ENCODE assay signal across 8 mouse cellular contexts in genomic region chr3:109026462-109026990, GRCm38 (mm10). TPM values are rescaled to one million over a fixed set of nuclear protein-coding genes. Genes with fewer than 3 reads are reported as not detected.
DNase-seq lines count a peak whose midpoint lies in the region; ATAC-seq and TF ChIP-seq lines count a peak whose summit lies in the region.

No protein-coding gene starts in this region.

- peaks cover 13% of the 10 kb centered on the region; the same call in 1 of the 2 replicates for H3K4me1 ChIP-seq in kidney, adult 2 months (ENCODE audit: control insufficient read depth, insufficient read depth, low read length)
- peaks cover 26% of the 10 kb centered on the region for H3K4me1 ChIP-seq in brown adipose tissue, adult 24 weeks (ENCODE audit: control insufficient read depth, insufficient read depth, insufficient read length, low read length)
- H3K4me1 ChIP-seq in forebrain, postnatal 0 days (ENCODE audit: insufficient read depth), result peaks cover 11% of the 10 kb centered on the region; the same call in 1 of the 2 replicates
- H3K4me1 ChIP-seq in kidney, embryonic 14.5 days (ENCODE audit: control insufficient read depth, insufficient read depth, low read length), result 0 out of 2 replicates have a peak, but pooled peaks cover 4% of the 10 kb centered on the region

- TF ChIP-seq CTCF in kidney, adult 2 months (conservative IDR thresholded peaks at IDR 0.05; ENCODE audit: insufficient read depth, insufficient read length, low read depth, low read length), result no peak
- peak; percentile 40 for TF ChIP-seq CTCF in forebrain, postnatal 0 days (IDR thresholded peaks at IDR 0.05; ENCODE audit: low read depth)

- H3K9ac ChIP-seq in forebrain, postnatal 0 days, result peak overlapping the region; percentile 90
- peak overlapping the region; percentile 84; the same call in 1 of the 2 replicates for H3K9ac ChIP-seq in kidney, embryonic 14.5 days (ENCODE audit: low read depth, low read length)

- DNase-seq in kidney, adult 2 months, result peak; percentile 21
- no peak for DNase-seq in kidney, adult 8-10 months
- peak; percentile 61 for DNase-seq in forebrain, postnatal 0 days
- DNase-seq in ovary, postnatal 14 days (ENCODE audit: low spot score), result no peak
- no peak for DNase-seq in left cerebral cortex, adult 18-20 months (ENCODE audit: low spot score in 2 of 2)

- ATAC-seq in forebrain, postnatal 0 days, result peak; percentile 3; the same call in 1 of the 2 replicates
- no peak for ATAC-seq in kidney, embryonic 14.5 days (ENCODE audit: low FRiP score, low TSS enrichment)
- peak; percentile 7; the same call in 1 of the 2 replicates for ATAC-seq in megakaryocyte progenitor cell, adult 5-6 weeks (replicated peaks; ENCODE audit: poor library complexity)

- H3K4me3 ChIP-seq in kidney, adult 2 months (ENCODE audit: insufficient read depth, low read depth, low read length), result peak overlapping the region; percentile 55
- peak overlapping the region; percentile 74 for H3K4me3 ChIP-seq in brown adipose tissue, adult 24 weeks (ENCODE audit: insufficient read depth, low read depth, low read length)
- peak overlapping the region; percentile 95 for H3K4me3 ChIP-seq in forebrain, postnatal 0 days (ENCODE audit: low read depth, low read length)
- peak overlapping the region; percentile 67 for H3K4me3 ChIP-seq in kidney, embryonic 14.5 days (ENCODE audit: low read length)

- WGBS in kidney, adult 2 months, result 4% methylated on average over 15 of the region's 15 CpGs
- WGBS in forebrain, postnatal 0 days, result 6% methylated on average over 15 of the region's 15 CpGs
- WGBS in kidney, embryonic 14.5 days, result 8% methylated on average over 15 of the region's 15 CpGs

- no peaks in the 10 kb centered on the region for H3K36me3 ChIP-seq in kidney, adult 2 months (ENCODE audit: control insufficient read depth, insufficient read depth, low read length)
- no peaks in the 10 kb centered on the region for H3K36me3 ChIP-seq in forebrain, postnatal 0 days (ENCODE audit: insufficient read depth)
- no peaks in the 10 kb centered on the region for H3K36me3 ChIP-seq in kidney, embryonic 14.5 days (ENCODE audit: control insufficient read depth, insufficient read depth, low read length)

- no peak for TF ChIP-seq POLR2A in kidney, adult 2 months (IDR thresholded peaks at IDR 0.05; ENCODE audit: low read depth, low read length)

- H3K4me2 ChIP-seq in forebrain, postnatal 0 days (ENCODE audit: low read depth), result peak overlapping the region; percentile 64
- H3K4me2 ChIP-seq in kidney, embryonic 14.5 days (replicated peaks; ENCODE audit: low read depth, low read length), result peak overlapping the region; percentile 81

- no peaks in the 10 kb centered on the region for H3K27me3 ChIP-seq in kidney, adult 2 months (replicated peaks; ENCODE audit: control insufficient read depth, insufficient read depth, low read length)
- H3K27me3 ChIP-seq in forebrain, postnatal 0 days (ENCODE audit: insufficient read depth, low read length), result no peaks in the 10 kb centered on the region
- H3K27me3 ChIP-seq in kidney, embryonic 14.5 days (ENCODE audit: control insufficient read depth, insufficient read depth, low read length), result no peaks in the 10 kb centered on the region

- no peak overlapping the region for H3K27ac ChIP-seq in kidney, adult 2 months (ENCODE audit: insufficient read depth, low read depth, low read length)
- peak overlapping the region; percentile 53 for H3K27ac ChIP-seq in brown adipose tissue, adult 24 weeks (replicated peaks; ENCODE audit: low read depth, low read length)
- H3K27ac ChIP-seq in forebrain, postnatal 0 days (ENCODE audit: low read depth, low read length), result peak overlapping the region; percentile 95
- H3K27ac ChIP-seq in kidney, embryonic 14.5 days (ENCODE audit: low read depth, low read length), result peak overlapping the region; percentile 62; the same call in 1 of the 2 replicates

- H3K9me3 ChIP-seq in forebrain, postnatal 0 days (ENCODE audit: low read length), result no peaks in the 10 kb centered on the region
- H3K9me3 ChIP-seq in kidney, embryonic 14.5 days (ENCODE audit: control insufficient read depth, low read length), result no peaks in the 10 kb centered on the region

RNA-seq across cellular contexts. Expression of gene Fam102b, which starts 0.9 kb away (rescaled TPM):
- 6.1 and 7.8 TPM in 2 replicates for polyA plus RNA-seq in kidney, adult 2 months (2012; rRNA removed)
- 10.2 and 11.2 TPM in 2 replicates for polyA plus RNA-seq in brown adipose tissue, adult 24 weeks (2012; ENCODE audit: insufficient read depth, insufficient read length, missing spikeins)
- total RNA-seq in forebrain, postnatal 0 days (2014; rRNA removed), result 99.9 and 101 TPM in 2 replicates
- polyA plus RNA-seq in forebrain, postnatal 0 days (2015; fragmentation: Nextera tagmentation; extraction: Ambion mirVana), result 19.8 and 26.8 TPM in 2 replicates
- 6.1 and 6.3 TPM in 2 replicates for polyA plus RNA-seq in kidney, embryonic 14.5 days (2014; fragmentation: Nextera tagmentation; extraction: Ambion mirVana)
- total RNA-seq in megakaryocyte progenitor cell, adult 5-6 weeks (2015), result 26.6 and 27.6 TPM in 2 replicates
- total RNA-seq in megakaryocyte progenitor cell, adult 5-6 weeks (2017), result 31.1 and 34.7 TPM in 2 replicates
- total RNA-seq in left cerebral cortex, adult 18-20 months (2021), result 10 to 100 TPM; 32.5 to 34.8 TPM

RNA-seq across cellular contexts. Expression of gene Slc25a54, which starts 53.7 kb away (rescaled TPM):
- polyA plus RNA-seq in kidney, adult 2 months (2012; rRNA removed), result not detected in 2 replicates
- polyA plus RNA-seq in brown adipose tissue, adult 24 weeks (2012; ENCODE audit: insufficient read depth, insufficient read length, missing spikeins), result not detected in 2 replicates
- not detected in 2 replicates for total RNA-seq in forebrain, postnatal 0 days (2014; rRNA removed)
- not detected in 2 replicates for polyA plus RNA-seq in forebrain, postnatal 0 days (2015; fragmentation: Nextera tagmentation; extraction: Ambion mirVana)
- not detected in 2 replicates for polyA plus RNA-seq in kidney, embryonic 14.5 days (2014; fragmentation: Nextera tagmentation; extraction: Ambion mirVana)
- not detected in 2 replicates for total RNA-seq in megakaryocyte progenitor cell, adult 5-6 weeks (2015)
- total RNA-seq in megakaryocyte progenitor cell, adult 5-6 weeks (2017), result not detected in 2 replicates
- total RNA-seq in left cerebral cortex, adult 18-20 months (2021), result not detected

Comparison
In these comparisons a context has a peak if more than half of its experiments do, and no peak if none do; other contexts are left out.
1. DNase-seq: peak in kidney, adult 2 months (single experiment) and forebrain, postnatal 0 days (single experiment); none in kidney, adult 8-10 months (0 of 2), ovary, postnatal 14 days (single experiment) and left cerebral cortex, adult 18-20 months (0 of 2).
2. Peak in every context shown above with its lines, with median percentiles within 50 percentile points of each other: H3K4me3 ChIP-seq.